Mouse (Mus musculus): Measurements from ENCODE around the gene Ehf. TPM values are rescaled to one million over a fixed set of nuclear protein-coding genes. Genes with fewer than 3 reads are reported as not detected.

Gene Ehf
- polyA plus RNA-seq, 1 experiment = 22.3 TPM

DNA sequence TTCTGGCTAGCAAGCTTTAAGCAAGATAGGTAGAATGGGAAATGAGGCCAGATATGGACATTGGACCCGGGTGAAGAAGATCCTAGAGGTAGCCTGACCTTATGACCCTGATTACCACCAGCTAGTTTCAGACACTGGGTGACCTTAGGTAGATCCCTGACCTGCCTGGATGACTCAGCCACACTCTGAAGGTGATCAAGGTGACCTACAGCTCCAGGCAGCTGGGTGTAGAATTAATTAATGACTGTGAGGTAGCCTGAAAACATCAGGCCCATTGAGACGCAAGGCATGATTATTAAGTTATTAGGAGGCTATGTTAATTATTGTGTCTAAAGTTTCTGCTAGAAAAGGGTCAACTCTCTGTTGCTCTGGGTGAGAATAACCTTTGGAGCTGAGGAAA, 82.2 kb downstream of the Ehf start:
- TF ChIP-seq POLR2A (IDR thresholded peaks at IDR 0.05; ENCODE audit: low read depth, low read length) = no peak
- no peak for TF ChIP-seq CTCF (conservative IDR thresholded peaks at IDR 0.05; ENCODE audit: insufficient read depth, insufficient read length, low read depth, low read length)
- H3K4me3 ChIP-seq (ENCODE audit: insufficient read depth, low read depth, low read length) = no peak overlapping the region
- peak; percentile 55 for DNase-seq
- H3K27me3 ChIP-seq (replicated peaks; ENCODE audit: control insufficient read depth, insufficient read depth, low read length) = no peaks in the 10 kb centered on the region
- no peaks in the 10 kb centered on the region; the same call in 1 of the 2 replicates for H3K4me1 ChIP-seq (ENCODE audit: control insufficient read depth, insufficient read depth, low read length)
- WGBS = 61% methylated on average over 2 of the region's 2 CpGs
- no peaks in the 10 kb centered on the region for H3K36me3 ChIP-seq (ENCODE audit: control insufficient read depth, insufficient read depth, low read length)
- H3K27ac ChIP-seq (ENCODE audit: insufficient read depth, low read depth, low read length) = no peak overlapping the region

DNA sequence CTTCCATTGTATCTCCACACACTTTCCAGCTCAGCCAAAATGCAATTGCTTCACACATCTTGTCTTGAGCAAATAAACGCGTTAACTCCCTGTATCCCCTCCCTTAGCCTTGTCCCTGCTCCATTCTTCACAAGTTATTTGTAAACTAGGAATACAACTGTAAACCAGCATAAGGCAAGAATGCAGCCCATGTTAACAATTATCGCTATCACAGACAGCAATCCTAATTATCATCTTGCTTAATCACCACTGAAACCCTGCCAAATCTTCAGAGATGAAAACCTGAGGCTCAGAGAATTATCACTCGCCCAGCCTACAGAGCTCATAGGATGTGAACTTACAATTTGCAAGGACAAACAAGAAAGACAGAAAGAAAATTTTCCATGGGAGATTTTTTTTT, 84.8 kb downstream of the Ehf start:
- no peak overlapping the region for H3K27ac ChIP-seq (ENCODE audit: insufficient read depth, low read depth, low read length)
- no peak overlapping the region for H3K4me3 ChIP-seq (ENCODE audit: insufficient read depth, low read depth, low read length)
- DNase-seq = no peak
- no peaks in the 10 kb centered on the region for H3K27me3 ChIP-seq (replicated peaks; ENCODE audit: control insufficient read depth, insufficient read depth, low read length)
- WGBS = 80% methylated on average over 4 of the region's 4 CpGs
- peaks cover 7% of the 10 kb centered on the region; the same call in 1 of the 2 replicates for H3K4me1 ChIP-seq (ENCODE audit: control insufficient read depth, insufficient read depth, low read length)
- no peak for TF ChIP-seq CTCF (conservative IDR thresholded peaks at IDR 0.05; ENCODE audit: insufficient read depth, insufficient read length, low read depth, low read length)
- TF ChIP-seq POLR2A (IDR thresholded peaks at IDR 0.05; ENCODE audit: low read depth, low read length) = no peak
- no peaks in the 10 kb centered on the region for H3K36me3 ChIP-seq (ENCODE audit: control insufficient read depth, insufficient read depth, low read length)

DNA sequence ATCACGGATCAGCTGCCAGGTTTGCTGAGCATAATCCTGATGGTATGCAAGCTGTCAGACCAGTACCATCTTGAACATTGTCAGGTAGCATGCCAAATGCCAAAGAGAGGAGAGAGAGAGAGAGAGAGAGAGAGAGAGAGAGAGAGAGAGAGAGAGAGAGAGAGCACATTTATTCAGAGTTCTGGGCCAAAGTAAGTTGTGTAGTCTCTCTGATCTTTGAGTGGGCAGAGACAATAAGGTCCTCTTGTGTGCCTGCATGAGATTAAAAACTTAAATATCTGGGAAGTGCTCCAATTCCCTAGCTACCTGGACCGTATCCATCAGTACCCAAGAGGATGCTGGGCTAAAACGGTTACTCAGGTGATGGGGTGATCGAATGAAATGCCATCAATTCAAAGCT, 87.3 kb downstream of the Ehf start:
- Histone ChIP-seq H3K4me1 (ENCODE audit: control insufficient read depth, insufficient read depth, low read length) (peaks cover 7% of the 10 kb centered on the region; the same call in 1 of the 2 replicates), H3K36me3 (ENCODE audit: control insufficient read depth, insufficient read depth, low read length) (no peaks in the 10 kb centered on the region), H3K4me3 (ENCODE audit: insufficient read depth, low read depth, low read length) (no peak overlapping the region), H3K27ac (ENCODE audit: insufficient read depth, low read depth, low read length) (no peak overlapping the region), H3K27me3 (replicated peaks; ENCODE audit: control insufficient read depth, insufficient read depth, low read length) (no peaks in the 10 kb centered on the region)
- no peak for DNase-seq
- TF ChIP-seq POLR2A (IDR thresholded peaks at IDR 0.05; ENCODE audit: low read depth, low read length) (no peak), CTCF (conservative IDR thresholded peaks at IDR 0.05; ENCODE audit: insufficient read depth, insufficient read length, low read depth, low read length) (no peak)
- WGBS = 82% methylated on average over 4 of the region's 4 CpGs

DNA sequence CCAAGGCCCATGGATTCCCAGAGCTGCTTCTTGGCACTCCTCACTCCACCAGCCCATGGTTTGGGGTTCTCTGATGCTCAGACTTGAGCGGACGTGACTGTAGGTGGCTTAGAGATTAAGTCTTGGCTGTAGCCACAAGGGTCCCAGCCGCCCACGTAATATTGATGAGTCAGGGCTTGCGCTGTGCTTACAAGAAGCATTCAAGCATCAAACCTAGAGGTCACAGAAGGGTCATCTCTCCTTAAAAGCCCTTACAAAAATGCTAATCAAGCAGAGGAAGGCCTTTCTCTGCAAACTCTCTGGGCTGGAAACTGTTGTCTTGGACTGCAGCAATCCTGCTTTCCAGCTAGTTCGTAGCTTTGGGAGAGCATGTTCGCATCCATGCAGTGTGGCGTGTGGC, 88.2 kb downstream of the Ehf start:
- Histone ChIP-seq H3K4me3 (ENCODE audit: insufficient read depth, low read depth, low read length) (no peak overlapping the region), H3K36me3 (ENCODE audit: control insufficient read depth, insufficient read depth, low read length) (no peaks in the 10 kb centered on the region), H3K4me1 (ENCODE audit: control insufficient read depth, insufficient read depth, low read length) (peaks cover 7% of the 10 kb centered on the region; the same call in 1 of the 2 replicates), H3K27me3 (replicated peaks; ENCODE audit: control insufficient read depth, insufficient read depth, low read length) (no peaks in the 10 kb centered on the region), H3K27ac (ENCODE audit: insufficient read depth, low read depth, low read length) (0 out of 2 replicates have a peak overlapping the region, but pooled peaks have one; percentile 3)
- peak; percentile 80 for DNase-seq
- WGBS = 48% methylated on average over 8 of the region's 8 CpGs
- TF ChIP-seq POLR2A (IDR thresholded peaks at IDR 0.05; ENCODE audit: low read depth, low read length) = no peak
- no peak for TF ChIP-seq CTCF (conservative IDR thresholded peaks at IDR 0.05; ENCODE audit: insufficient read depth, insufficient read length, low read depth, low read length)

DNA sequence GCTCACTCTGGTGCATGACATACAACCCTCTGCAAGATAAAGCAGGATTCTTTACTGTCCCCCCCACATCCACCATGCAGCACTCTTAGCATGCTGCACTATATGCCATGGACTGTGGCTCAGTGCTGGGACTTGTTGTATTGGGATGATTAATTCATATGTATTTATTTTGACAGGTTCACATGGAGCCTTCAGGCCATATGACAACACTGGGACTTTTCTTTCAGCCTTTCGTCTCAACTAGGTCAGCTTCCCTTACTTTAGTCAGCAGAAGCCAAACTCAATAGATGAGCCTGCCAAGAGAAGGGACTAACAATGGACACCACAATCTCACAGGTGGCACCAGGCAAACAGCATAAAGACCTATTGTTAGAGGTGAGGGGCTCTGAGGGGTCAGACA, 89.5 kb downstream of the Ehf start:
- Histone ChIP-seq H3K36me3 (ENCODE audit: control insufficient read depth, insufficient read depth, low read length) (no peaks in the 10 kb centered on the region), H3K27me3 (replicated peaks; ENCODE audit: control insufficient read depth, insufficient read depth, low read length) (no peaks in the 10 kb centered on the region), H3K4me1 (ENCODE audit: control insufficient read depth, insufficient read depth, low read length) (peaks cover 7% of the 10 kb centered on the region; the same call in 1 of the 2 replicates), H3K27ac (ENCODE audit: insufficient read depth, low read depth, low read length) (no peak overlapping the region), H3K4me3 (ENCODE audit: insufficient read depth, low read depth, low read length) (no peak overlapping the region)
- 69% methylated on average over 1 of the region's 1 CpGs for WGBS
- no peak for TF ChIP-seq CTCF (conservative IDR thresholded peaks at IDR 0.05; ENCODE audit: insufficient read depth, insufficient read length, low read depth, low read length)
- no peak for TF ChIP-seq POLR2A (IDR thresholded peaks at IDR 0.05; ENCODE audit: low read depth, low read length)
- no peak for DNase-seq

Other genes with a start within 250 kb of the Ehf start
- 27.9 and 37.2 TPM in 2 replicates for gene Pdhx, start 229.8 kb downstream of the Ehf start, polyA plus RNA-seq (2012; rRNA removed)
- 18.7 and 24.4 TPM in 2 replicates for gene Apip, start 229.6 kb downstream of the Ehf start, polyA plus RNA-seq (2012; rRNA removed)
- gene Elf5, start 108.4 kb upstream of the Ehf start, polyA plus RNA-seq (2012; rRNA removed) = 7.8 and 10.5 TPM in 2 replicates
- 522 and 607 TPM in 2 replicates for gene Cat, start 181.9 kb upstream of the Ehf start, polyA plus RNA-seq (2012; rRNA removed)